ENCODE assay signal across 15 mouse cellular contexts in genomic region chr5:149662980-149663379, GRCm38 (mm10). TPM values are rescaled to one million over a fixed set of nuclear protein-coding genes. Genes with fewer than 3 reads are reported as not detected.
DNase-seq lines count a peak whose midpoint lies in the region; ATAC-seq and TF ChIP-seq lines count a peak whose summit lies in the region.
"Had no signal": no experiment of that assay in that cellular context is flagged by ENCODE, and none has a peak within 500 bp of the region (broad histone marks: within the 10 kb centered on the region; RNA-seq: fewer than 3 reads in every experiment).

No protein-coding gene starts in this region.

- intact Hi-C loops in left cerebral cortex, adult 2 months (cut with DNase I): no loop called here

- peak; percentile 36 for TF ChIP-seq CTCF in forebrain, postnatal 0 days (IDR thresholded peaks at IDR 0.05; ENCODE audit: low read depth)
- peak; percentile 15 for TF ChIP-seq CTCF in left cerebral cortex, adult 2 months (IDR thresholded peaks at IDR 0.05)
- peak; percentile 12; the same call in 1 of the 2 replicates for TF ChIP-seq CTCF in brain, embryonic 14.5 days (IDR thresholded peaks at IDR 0.05; ENCODE audit: borderline replicate concordance, extremely low read depth, insufficient read depth, insufficient read length)

- H3K9ac ChIP-seq in forebrain, postnatal 0 days: no peak overlapping the region
- no peak overlapping the region for H3K9ac ChIP-seq in forebrain, embryonic 12.5 days
- H3K9ac ChIP-seq in hindbrain, embryonic 16.5 days (ENCODE audit: low read depth, low read length): no peak overlapping the region
- H3K9ac ChIP-seq: forebrain, embryonic 13.5 days; kidney, embryonic 15.5 days; liver, embryonic 15.5 days; midbrain, embryonic 12.5 days had no signal

- no peak for TF ChIP-seq POLR2A in brain, embryonic 14.5 days (IDR thresholded peaks at IDR 0.05; ENCODE audit: borderline replicate concordance, extremely low read depth, insufficient read depth, insufficient read length, poor library complexity, severe bottlenecking)

- no peak overlapping the region for H3K4me2 ChIP-seq in forebrain, postnatal 0 days (ENCODE audit: low read depth)
- no peak overlapping the region for H3K4me2 ChIP-seq in forebrain, embryonic 12.5 days
- H3K4me2 ChIP-seq in hindbrain, embryonic 16.5 days (ENCODE audit: low read length): no peak overlapping the region
- H3K4me2 ChIP-seq: forebrain, embryonic 13.5 days; kidney, embryonic 15.5 days; liver, embryonic 15.5 days; midbrain, embryonic 12.5 days had no signal

- DNase-seq in forebrain, postnatal 0 days: no peak
- no peak for DNase-seq in left cerebral cortex, adult 2 months (ENCODE audit: extremely low spot score in 1 of 2, low spot score in 2 of 2)
- no peak for DNase-seq in left cerebral cortex, adult 8-10 months (ENCODE audit: low spot score in 2 of 2)
- DNase-seq in A20 (ENCODE audit: low read depth, low spot score): peak; percentile 40
- DNase-seq in brain, embryonic 14.5 days (ENCODE audit: low read depth): no peak
- no peak for DNase-seq in c-Kit-positive CD71-positive TER-119-positive erythroid progenitor cells, embryonic 14.5 days (ENCODE audit: low spot score)
- DNase-seq: cerebellum, adult 11 months; lung, postnatal 36 days had no signal

- 91% methylated on average over 6 of the region's 6 CpGs for WGBS in forebrain, postnatal 0 days
- 92% methylated on average over 6 of the region's 6 CpGs for WGBS in forebrain, embryonic 12.5 days
- WGBS in hindbrain, embryonic 16.5 days: 95% methylated on average over 6 of the region's 6 CpGs

- H3K9me3 ChIP-seq in forebrain, postnatal 0 days (ENCODE audit: low read length): no peaks in the 10 kb centered on the region
- 0 out of 2 replicates have a peak, but pooled peaks cover 6% of the 10 kb centered on the region for H3K9me3 ChIP-seq in forebrain, embryonic 12.5 days
- H3K9me3 ChIP-seq in hindbrain, embryonic 16.5 days (ENCODE audit: control insufficient read depth, low read length): no peaks in the 10 kb centered on the region
- H3K9me3 ChIP-seq: kidney, embryonic 15.5 days; liver, embryonic 15.5 days had no signal

- no peak overlapping the region for H3K4me3 ChIP-seq in forebrain, postnatal 0 days (ENCODE audit: low read depth, low read length)
- no peak overlapping the region for H3K4me3 ChIP-seq in forebrain, embryonic 12.5 days (replicated peaks)
- H3K4me3 ChIP-seq in left cerebral cortex, adult 2 months: no peak overlapping the region
- H3K4me3 ChIP-seq in hindbrain, embryonic 16.5 days (ENCODE audit: low read length): no peak overlapping the region
- H3K4me3 ChIP-seq: forebrain, embryonic 13.5 days; hindbrain, embryonic 10.5 days; kidney, embryonic 15.5 days; liver, embryonic 15.5 days; midbrain, embryonic 12.5 days had no signal

- H3K36me3 ChIP-seq in forebrain, postnatal 0 days (ENCODE audit: insufficient read depth): no peaks in the 10 kb centered on the region
- H3K36me3 ChIP-seq in forebrain, embryonic 12.5 days (replicated peaks): no peaks in the 10 kb centered on the region
- H3K36me3 ChIP-seq in hindbrain, embryonic 16.5 days (ENCODE audit: control insufficient read depth, insufficient read depth, low read length): no peaks in the 10 kb centered on the region
- H3K36me3 ChIP-seq: hindbrain, embryonic 10.5 days; kidney, embryonic 15.5 days; liver, embryonic 15.5 days; midbrain, embryonic 12.5 days had no signal

- no peak for ATAC-seq in forebrain, postnatal 0 days
- ATAC-seq in forebrain, embryonic 12.5 days (ENCODE audit: low FRiP score): no peak
- ATAC-seq in hindbrain, embryonic 16.5 days: no peak
- ATAC-seq: forebrain, embryonic 13.5 days had no signal

- H3K27me3 ChIP-seq in forebrain, postnatal 0 days (ENCODE audit: insufficient read depth, low read length): no peaks in the 10 kb centered on the region
- H3K27me3 ChIP-seq in forebrain, embryonic 12.5 days: no peaks in the 10 kb centered on the region
- H3K27me3 ChIP-seq in hindbrain, embryonic 16.5 days (replicated peaks; ENCODE audit: control insufficient read depth, insufficient read depth, low read length): no peaks in the 10 kb centered on the region
- H3K27me3 ChIP-seq: forebrain, embryonic 13.5 days; kidney, embryonic 15.5 days; liver, embryonic 15.5 days; midbrain, embryonic 12.5 days had no signal

- no peak overlapping the region for H3K27ac ChIP-seq in forebrain, postnatal 0 days (ENCODE audit: low read depth, low read length)
- no peak overlapping the region for H3K27ac ChIP-seq in forebrain, embryonic 12.5 days
- no peak overlapping the region for H3K27ac ChIP-seq in left cerebral cortex, adult 2 months
- H3K27ac ChIP-seq in hindbrain, embryonic 16.5 days (ENCODE audit: low read depth, low read length): no peak overlapping the region
- H3K27ac ChIP-seq: forebrain, embryonic 13.5 days; hindbrain, embryonic 10.5 days; kidney, embryonic 15.5 days; liver, embryonic 15.5 days; midbrain, embryonic 12.5 days had no signal

- H3K4me1 ChIP-seq in forebrain, postnatal 0 days (ENCODE audit: insufficient read depth): no peaks in the 10 kb centered on the region
- no peaks in the 10 kb centered on the region; the same call in 1 of the 2 replicates for H3K4me1 ChIP-seq in forebrain, embryonic 12.5 days
- no peaks in the 10 kb centered on the region for H3K4me1 ChIP-seq in hindbrain, embryonic 16.5 days (ENCODE audit: control insufficient read depth, insufficient read depth, low read depth, low read length)
- H3K4me1 ChIP-seq: forebrain, embryonic 13.5 days; kidney, embryonic 15.5 days; liver, embryonic 15.5 days had no signal

RNA-seq across cellular contexts. Expression of gene B3glct, which starts 15.1 kb away (rescaled TPM):
- 16.5 and 19.9 TPM in 2 replicates for total RNA-seq in forebrain, postnatal 0 days (2014; rRNA removed)
- 12.4 and 13.1 TPM in 2 replicates for polyA plus RNA-seq in forebrain, postnatal 0 days (2015; fragmentation: Nextera tagmentation; extraction: Ambion mirVana)
- polyA plus RNA-seq in forebrain, embryonic 12.5 days (2016; fragmentation: Nextera tagmentation; extraction: Ambion mirVana): 16.4 TPM in 2 replicates
- 10 to 100 TPM; 14.0 to 15.1 TPM for total RNA-seq in left cerebral cortex, adult 2 months (2021)
- total RNA-seq in left cerebral cortex, adult 8-10 months (2022): 10 to 100 TPM; 16.4 to 21.1 (median 18.8) TPM
- polyA plus RNA-seq in brain, embryonic 14.5 days (2012; rRNA removed): 18.0 and 20.4 TPM in 2 replicates
- 13.8 and 16.0 TPM in 2 replicates for polyA plus RNA-seq in hindbrain, embryonic 16.5 days (2015; fragmentation: Nextera tagmentation; extraction: Ambion mirVana)

RNA-seq across cellular contexts. Expression of gene Hsph1, which starts 26.8 kb away (rescaled TPM):
- total RNA-seq in forebrain, postnatal 0 days (2014; rRNA removed): 41.2 and 49.2 TPM in 2 replicates
- 68.4 and 78.6 TPM in 2 replicates for polyA plus RNA-seq in forebrain, postnatal 0 days (2015; fragmentation: Nextera tagmentation; extraction: Ambion mirVana)
- polyA plus RNA-seq in forebrain, embryonic 12.5 days (2016; fragmentation: Nextera tagmentation; extraction: Ambion mirVana): 123 and 129 TPM in 2 replicates
- 100 to 1,000 TPM; 373 to 381 TPM for total RNA-seq in left cerebral cortex, adult 2 months (2021)
- total RNA-seq in left cerebral cortex, adult 8-10 months (2022): 100 to 1,000 TPM; 269 to 310 (median 301) TPM
- polyA plus RNA-seq in brain, embryonic 14.5 days (2012; rRNA removed): 67.6 and 99.0 TPM in 2 replicates
- polyA plus RNA-seq in hindbrain, embryonic 16.5 days (2015; fragmentation: Nextera tagmentation; extraction: Ambion mirVana): 97.7 and 105 TPM in 2 replicates
